Mouse (Mus musculus): Measurements from ENCODE around the gene St3gal5. TPM values are rescaled to one million over a fixed set of nuclear protein-coding genes. Genes with fewer than 3 reads are reported as not detected.

The St3gal5 gene
- polyA plus RNA-seq, 1 experiment from 2014 or later: 185 TPM

- Histone ChIP-seq H3K9ac (no peak overlapping the region), H3K4me3 (replicated peaks) (no peak overlapping the region), H3K36me3 (replicated peaks) (no peaks in the 10 kb centered on the region), H3K27ac (replicated peaks) (no peak overlapping the region), H3K27me3 (no peaks in the 10 kb centered on the region), H3K9me3 (replicated peaks) (no peaks in the 10 kb centered on the region), H3K4me1 (replicated peaks) (no peaks in the 10 kb centered on the region), H3K4me2 (no peak overlapping the region)
- ATAC-seq (ENCODE audit: insufficient read depth): no peak
- WGBS (ENCODE audit: insufficient replicate concordance): 71% methylated on average over 4 of the region's 4 CpGs
These were observed 29.0 kb upstream of the St3gal5 start for GRCm38 (mm10) chr6:72068436-72068835.

- Histone ChIP-seq H3K9ac (no peak overlapping the region), H3K4me3 (replicated peaks) (no peak overlapping the region), H3K4me1 (replicated peaks) (no peaks in the 10 kb centered on the region), H3K36me3 (replicated peaks) (no peaks in the 10 kb centered on the region), H3K27me3 (0 out of 2 replicates have a peak, but pooled peaks cover 4% of the 10 kb centered on the region), H3K9me3 (replicated peaks) (no peaks in the 10 kb centered on the region), H3K4me2 (no peak overlapping the region), H3K27ac (replicated peaks) (no peak overlapping the region)
- no peak for ATAC-seq (ENCODE audit: insufficient read depth)
- WGBS (ENCODE audit: insufficient replicate concordance): 65% methylated on average over 5 of the region's 5 CpGs
These were observed 26.0 kb upstream of the St3gal5 start for GRCm38 (mm10) chr6:72071281-72071870.

DNA sequence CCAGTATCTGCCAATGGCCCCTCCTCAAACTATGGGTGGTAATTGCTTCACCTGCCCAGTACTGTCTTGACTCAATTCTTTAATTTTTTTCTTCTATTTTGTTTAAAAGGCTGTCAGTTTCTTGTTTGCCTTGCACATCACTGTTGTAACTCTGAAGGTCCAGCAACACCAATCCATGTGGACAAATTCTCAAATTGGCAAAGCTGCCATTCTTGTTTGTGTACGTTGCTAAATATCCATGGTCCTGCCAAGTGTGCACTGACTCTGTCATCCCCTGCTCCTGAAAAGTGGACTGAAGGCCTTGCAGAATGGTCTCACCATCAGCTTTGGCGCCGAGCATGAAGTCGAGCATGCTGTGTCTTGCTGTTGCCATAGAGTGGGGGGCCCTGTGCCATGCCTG is 23.6 kb upstream of the St3gal5 start:
- WGBS (ENCODE audit: insufficient replicate concordance): 75% methylated on average over 4 of the region's 4 CpGs
- Histone ChIP-seq H3K36me3 (replicated peaks) (no peaks in the 10 kb centered on the region), H3K4me3 (replicated peaks) (no peak overlapping the region), H3K27me3 (0 out of 2 replicates have a peak, but pooled peaks cover 4% of the 10 kb centered on the region), H3K27ac (replicated peaks) (no peak overlapping the region), H3K9me3 (replicated peaks) (no peaks in the 10 kb centered on the region), H3K4me1 (replicated peaks) (no peaks in the 10 kb centered on the region), H3K4me2 (no peak overlapping the region), H3K9ac (no peak overlapping the region)
- no peak for ATAC-seq (ENCODE audit: insufficient read depth)

DNA sequence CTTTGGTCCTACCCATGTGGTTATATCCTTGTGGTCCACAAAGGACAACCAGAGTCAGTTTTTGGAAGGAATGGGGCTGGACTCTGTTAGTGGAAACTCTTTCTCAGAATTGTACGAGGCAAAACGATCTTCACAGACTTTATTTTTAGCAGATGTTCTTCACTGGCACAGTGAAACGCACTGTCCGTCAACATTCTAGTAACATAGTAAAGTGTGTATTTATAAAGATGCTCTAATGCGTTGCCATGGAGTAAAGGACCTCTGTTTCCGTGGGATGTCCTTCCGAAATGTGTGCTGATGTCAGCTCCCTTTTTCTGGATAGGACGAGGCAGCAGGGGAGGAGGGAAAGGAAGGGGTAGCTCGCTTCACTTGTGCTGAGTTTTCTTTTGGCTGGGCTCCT is 20.9 kb upstream of the St3gal5 start:
- H3K4me2 ChIP-seq: no peak overlapping the region
- 63% methylated on average over 9 of the region's 9 CpGs for WGBS (ENCODE audit: insufficient replicate concordance)
- ATAC-seq (ENCODE audit: insufficient read depth): no peak

DNA sequence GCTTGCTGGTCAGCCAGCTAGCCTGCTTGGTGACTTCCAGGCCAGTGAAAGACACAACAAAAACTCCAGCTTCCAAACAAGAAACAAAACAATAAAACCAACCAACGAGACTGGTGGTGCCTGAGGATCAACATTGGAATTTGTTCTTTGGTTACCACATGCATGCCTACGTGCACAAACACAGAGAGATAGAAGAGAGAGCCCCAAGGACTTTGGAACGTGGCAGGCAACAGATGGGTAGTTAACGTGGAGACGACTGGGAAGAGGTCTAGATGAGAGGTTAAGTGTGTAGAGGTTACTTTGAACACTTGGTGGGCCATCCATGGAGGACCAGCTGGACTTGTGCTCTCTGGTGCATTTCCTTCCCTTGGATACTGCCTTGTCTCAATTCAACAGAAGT is 19.2 kb upstream of the St3gal5 start:
- no peak for ATAC-seq (ENCODE audit: insufficient read depth)
- Histone ChIP-seq H3K27me3 (0 out of 2 replicates have a peak, but pooled peaks cover 4% of the 10 kb centered on the region), H3K4me2 (no peak overlapping the region), H3K36me3 (replicated peaks) (no peaks in the 10 kb centered on the region), H3K9ac (no peak overlapping the region), H3K4me3 (replicated peaks) (no peak overlapping the region), H3K27ac (replicated peaks) (no peak overlapping the region), H3K4me1 (replicated peaks) (no peaks in the 10 kb centered on the region), H3K9me3 (replicated peaks) (peaks cover 9% of the 10 kb centered on the region)
- 60% methylated on average over 5 of the region's 5 CpGs for WGBS (ENCODE audit: insufficient replicate concordance)

More for the DNA sequence above, 20.9 kb upstream of the St3gal5 start:
- Histone ChIP-seq H3K4me1 (replicated peaks) (no peaks in the 10 kb centered on the region), H3K27ac (replicated peaks) (no peak overlapping the region), H3K36me3 (replicated peaks) (no peaks in the 10 kb centered on the region), H3K4me3 (replicated peaks) (no peak overlapping the region), H3K27me3 (0 out of 2 replicates have a peak, but pooled peaks cover 4% of the 10 kb centered on the region), H3K9ac (no peak overlapping the region), H3K9me3 (replicated peaks) (peaks cover 4% of the 10 kb centered on the region)

GRCm38 (mm10) chr6:72081318-72082024 is 15.9 kb upstream of the St3gal5 start:
- Histone ChIP-seq H3K27me3 (peaks cover 3% of the 10 kb centered on the region; the same call in 1 of the 2 replicates), H3K9me3 (replicated peaks) (peaks cover 9% of the 10 kb centered on the region), H3K27ac (replicated peaks) (no peak overlapping the region), H3K9ac (no peak overlapping the region), H3K36me3 (replicated peaks) (no peaks in the 10 kb centered on the region), H3K4me2 (no peak overlapping the region), H3K4me3 (replicated peaks) (no peak overlapping the region), H3K4me1 (replicated peaks) (no peaks in the 10 kb centered on the region)
- no peak for ATAC-seq (ENCODE audit: insufficient read depth)
- WGBS (ENCODE audit: insufficient replicate concordance): 81% methylated on average over 13 of the region's 13 CpGs

GRCm38 (mm10) chr6:72087402-72087801 is 10.0 kb upstream of the St3gal5 start:
- no peak overlapping the region for H3K9ac ChIP-seq
- no peaks in the 10 kb centered on the region for H3K36me3 ChIP-seq (replicated peaks)
- no peak overlapping the region for H3K4me3 ChIP-seq (replicated peaks)
- peaks cover 37% of the 10 kb centered on the region for H3K27me3 ChIP-seq
- WGBS (ENCODE audit: insufficient replicate concordance): 40% methylated on average over 5 of the region's 5 CpGs
- peaks cover 6% of the 10 kb centered on the region; the same call in 1 of the 2 replicates for H3K4me1 ChIP-seq (replicated peaks)
- H3K4me2 ChIP-seq: no peak overlapping the region
- ATAC-seq (ENCODE audit: insufficient read depth): no peak
- H3K9me3 ChIP-seq (replicated peaks): peaks cover 3% of the 10 kb centered on the region; the same call in 1 of the 2 replicates
- no peak overlapping the region for H3K27ac ChIP-seq (replicated peaks)

GRCm38 (mm10) chr6:72089865-72090264 is 7.5 kb upstream of the St3gal5 start:
- H3K9me3 ChIP-seq (replicated peaks): no peaks in the 10 kb centered on the region
- H3K27me3 ChIP-seq: peaks cover 41% of the 10 kb centered on the region
- H3K27ac ChIP-seq (replicated peaks): no peak overlapping the region
- ATAC-seq (ENCODE audit: insufficient read depth): no peak
- no peak overlapping the region for H3K4me2 ChIP-seq
- peaks cover 12% of the 10 kb centered on the region for H3K4me1 ChIP-seq (replicated peaks)
- no peaks in the 10 kb centered on the region for H3K36me3 ChIP-seq (replicated peaks)
- no peak overlapping the region for H3K4me3 ChIP-seq (replicated peaks)
- no peak overlapping the region for H3K9ac ChIP-seq
- WGBS (ENCODE audit: insufficient replicate concordance): 79% methylated on average over 5 of the region's 5 CpGs

DNA sequence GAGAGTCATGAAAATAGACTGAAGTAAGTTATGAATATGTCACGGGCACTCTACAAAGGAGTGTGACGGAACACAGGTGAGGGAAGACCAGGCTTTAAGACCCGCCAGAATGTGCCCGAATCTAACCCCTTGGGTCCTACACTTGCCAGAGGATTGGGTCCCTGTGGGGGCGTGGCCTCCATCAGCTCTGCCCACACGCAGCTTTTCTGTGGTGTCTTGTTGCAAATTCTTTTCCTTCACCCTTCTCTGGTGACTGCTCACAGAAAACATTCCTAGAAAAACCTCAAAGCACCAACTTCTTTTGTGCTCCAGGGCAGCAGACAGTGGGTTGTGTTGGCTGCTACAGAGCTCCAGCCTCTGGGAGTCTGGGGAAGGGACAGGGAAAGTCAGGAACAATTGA is 6.4 kb upstream of the St3gal5 start:
- H3K4me2 ChIP-seq: no peak overlapping the region
- no peak overlapping the region for H3K4me3 ChIP-seq (replicated peaks)
- peaks cover 23% of the 10 kb centered on the region for H3K4me1 ChIP-seq (replicated peaks)
- H3K36me3 ChIP-seq (replicated peaks): no peaks in the 10 kb centered on the region
- H3K27ac ChIP-seq (replicated peaks): no peak overlapping the region
- no peak overlapping the region for H3K9ac ChIP-seq
- no peak for ATAC-seq (ENCODE audit: insufficient read depth)
- no peaks in the 10 kb centered on the region for H3K9me3 ChIP-seq (replicated peaks)
- peaks cover 41% of the 10 kb centered on the region for H3K27me3 ChIP-seq
- 54% methylated on average over 6 of the region's 6 CpGs for WGBS (ENCODE audit: insufficient replicate concordance)

DNA sequence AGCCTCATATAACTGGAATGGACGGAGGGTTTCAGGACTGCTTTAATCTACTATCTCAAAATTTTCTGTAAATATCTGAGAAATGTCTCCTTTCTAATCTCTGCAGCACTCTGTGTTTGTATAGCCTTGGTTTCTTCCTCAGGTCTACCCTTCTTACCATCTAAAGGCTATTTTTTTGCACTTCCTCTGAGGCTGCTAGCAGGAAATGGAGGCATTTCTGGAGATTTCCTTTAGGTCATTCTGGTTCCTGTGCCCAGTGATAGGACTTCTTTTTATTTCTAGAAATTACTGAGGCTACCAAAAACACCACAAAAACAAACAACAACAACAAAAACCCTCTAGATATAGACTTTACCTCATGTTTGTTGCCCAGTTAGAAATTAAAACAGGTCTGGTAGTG is 4.3 kb upstream of the St3gal5 start:
- no peaks in the 10 kb centered on the region for H3K9me3 ChIP-seq (replicated peaks)
- H3K4me2 ChIP-seq: no peak overlapping the region
- peaks cover 25% of the 10 kb centered on the region for H3K27me3 ChIP-seq
- H3K36me3 ChIP-seq (replicated peaks): no peaks in the 10 kb centered on the region
- no peak overlapping the region for H3K9ac ChIP-seq
- no peak overlapping the region for H3K4me3 ChIP-seq (replicated peaks)
- no peak for ATAC-seq (ENCODE audit: insufficient read depth)
- H3K27ac ChIP-seq (replicated peaks): no peak overlapping the region
- peaks cover 35% of the 10 kb centered on the region for H3K4me1 ChIP-seq (replicated peaks)
- 73% methylated on average over 1 of the region's 1 CpGs for WGBS (ENCODE audit: insufficient replicate concordance)

- no peaks in the 10 kb centered on the region for H3K9me3 ChIP-seq (replicated peaks)
- peak overlapping the region; percentile 84 for H3K4me3 ChIP-seq (replicated peaks)
- peak overlapping the region; percentile 75 for H3K4me2 ChIP-seq
- H3K9ac ChIP-seq: peak overlapping the region; percentile 99; the same call in 1 of the 2 replicates
- H3K27ac ChIP-seq (replicated peaks): peak overlapping the region; percentile 99
- H3K27me3 ChIP-seq: peaks cover 8% of the 10 kb centered on the region
- no peaks in the 10 kb centered on the region for H3K36me3 ChIP-seq (replicated peaks)
- ATAC-seq (ENCODE audit: insufficient read depth): no peak
- H3K4me1 ChIP-seq (replicated peaks): peaks cover 51% of the 10 kb centered on the region
- WGBS (ENCODE audit: insufficient replicate concordance): 27% methylated on average over 5 of the region's 5 CpGs
These were observed 1.2 kb upstream of the St3gal5 start for GRCm38 (mm10) chr6:72096217-72096616.

Measured in liver, embryonic 15.5 days (tissue).